Mouse (Mus musculus) limb, embryonic 11.5 days (tissue): ENCODE measurements around the gene Lamc2. TPM values are rescaled to one million over a fixed set of nuclear protein-coding genes. Genes with fewer than 3 reads are reported as not detected.

Source experiments
- ATAC-seq: fragments of 200-750 bp; cut with Nextera tagmentation; 2 replicates; pipeline ENCODE4 v1.8.0; 2017; ENCODE audit warnings: low read depth; ENCODE audit not compliant: insufficient number of reproducible peaks, low FRiP score, low TSS enrichment
- DNase-seq: peaks from one replicate; pipeline ENCODE4 v3.0.0-alpha.2; 2015; ENCODE audit warnings: low spot score
- H3K27ac ChIP-seq: fragments of 300-500 bp; sonication (generic); replicated peaks from 2 replicates; pipeline ENCODE4 v1.5.1; 2014; ENCODE audit warnings: low read depth, mild to moderate bottlenecking, low read length
- H3K27me3 ChIP-seq: fragments of 300-500 bp; sonication (generic); 2 replicates; pipeline ENCODE4 v1.6.1; 2014; ENCODE audit warnings: mild to moderate bottlenecking, low read length, mixed read lengths; ENCODE audit not compliant: control insufficient read depth, insufficient read depth
- H3K36me3 ChIP-seq: fragments of 300-500 bp; sonication (generic); 2 replicates; pipeline ENCODE4 v1.6.1; 2014; ENCODE audit warnings: mild to moderate bottlenecking, low read length, moderate library complexity, mixed read lengths; ENCODE audit not compliant: control insufficient read depth, insufficient read depth
- H3K4me1 ChIP-seq: fragments of 300-500 bp; sonication (generic); 2 replicates; pipeline ENCODE4 v1.6.1; 2014; ENCODE audit warnings: low read length, mixed read lengths; ENCODE audit not compliant: control insufficient read depth, insufficient read depth
- H3K4me2 ChIP-seq: fragments of 300-500 bp; sonication (generic); 2 replicates; pipeline ENCODE4 v1.6.1; 2014; ENCODE audit warnings: low read depth, mild to moderate bottlenecking, moderate library complexity; ENCODE audit not compliant: severe bottlenecking
- H3K4me3 ChIP-seq: fragments of 300-500 bp; sonication (generic); 2 replicates; pipeline ENCODE4 v1.5.1; 2014; ENCODE audit warnings: low read depth, low read length
- H3K9ac ChIP-seq: fragments of 300-500 bp; sonication (generic); 2 replicates; pipeline ENCODE4 v1.6.1; 2014; ENCODE audit warnings: mild to moderate bottlenecking, low read length
- H3K9me3 ChIP-seq: fragments of 300-500 bp; sonication (generic); 2 replicates; pipeline ENCODE4 v1.6.1; 2016; ENCODE audit warnings: low read length; ENCODE audit not compliant: control insufficient read depth
- WGBS: fragments of 180-500 bp; shearing (Covaris S2); extraction: QIAGEN DNeasy Blood & Tissue Kit; methylation state at CpG from one replicate; pipeline ENCODE4 v1.1.7; 2014; 5-methylcytosine and 5-hydroxymethylcytosine counted together
- polyA plus RNA-seq: library from polyadenylated mRNA; unstranded; fragments of >200 nt; fragmentation: Nextera tagmentation; extraction: Ambion mirVana; gene quantifications from 2 replicates; pipeline ENCODE4 v1.2.1, GENCODE M21; 2014

Lamc2 gene
- polyA plus RNA-seq, 1 experiment from 2014 or later = 3.9 TPM

DNA sequence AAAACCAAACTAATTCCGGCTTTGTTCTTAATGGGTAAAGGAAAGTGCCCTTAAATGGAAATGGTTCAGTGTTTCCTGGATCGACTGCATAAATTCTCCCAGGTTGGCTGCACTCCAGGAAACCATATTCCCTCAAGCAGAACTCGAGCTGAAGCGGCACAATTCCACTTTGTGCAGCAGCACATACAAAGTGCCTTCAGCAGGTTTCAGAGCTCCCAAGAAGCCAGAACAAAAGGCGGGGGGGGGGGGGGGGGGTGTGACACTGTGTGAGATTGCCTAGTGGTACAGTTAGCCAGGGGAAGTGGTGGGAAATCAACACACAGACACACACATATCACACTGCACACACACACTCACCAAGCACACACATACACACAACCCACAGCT is 5.7 kb upstream of the Lamc2 start:
- Histone ChIP-seq H3K4me2 (no peak overlapping the region), H3K9me3 (no peaks in the 10 kb centered on the region), H3K9ac (no peak overlapping the region), H3K4me3 (no peak overlapping the region), H3K36me3 (no peaks in the 10 kb centered on the region), H3K27ac (no peak overlapping the region), H3K4me1 (no peaks in the 10 kb centered on the region), H3K27me3 (peaks cover 3% of the 10 kb centered on the region; the same call in 1 of the 2 replicates)
- 46% methylated on average over 5 of the region's 5 CpGs for WGBS
- DNase-seq = no peak
- no peak for ATAC-seq

DNA sequence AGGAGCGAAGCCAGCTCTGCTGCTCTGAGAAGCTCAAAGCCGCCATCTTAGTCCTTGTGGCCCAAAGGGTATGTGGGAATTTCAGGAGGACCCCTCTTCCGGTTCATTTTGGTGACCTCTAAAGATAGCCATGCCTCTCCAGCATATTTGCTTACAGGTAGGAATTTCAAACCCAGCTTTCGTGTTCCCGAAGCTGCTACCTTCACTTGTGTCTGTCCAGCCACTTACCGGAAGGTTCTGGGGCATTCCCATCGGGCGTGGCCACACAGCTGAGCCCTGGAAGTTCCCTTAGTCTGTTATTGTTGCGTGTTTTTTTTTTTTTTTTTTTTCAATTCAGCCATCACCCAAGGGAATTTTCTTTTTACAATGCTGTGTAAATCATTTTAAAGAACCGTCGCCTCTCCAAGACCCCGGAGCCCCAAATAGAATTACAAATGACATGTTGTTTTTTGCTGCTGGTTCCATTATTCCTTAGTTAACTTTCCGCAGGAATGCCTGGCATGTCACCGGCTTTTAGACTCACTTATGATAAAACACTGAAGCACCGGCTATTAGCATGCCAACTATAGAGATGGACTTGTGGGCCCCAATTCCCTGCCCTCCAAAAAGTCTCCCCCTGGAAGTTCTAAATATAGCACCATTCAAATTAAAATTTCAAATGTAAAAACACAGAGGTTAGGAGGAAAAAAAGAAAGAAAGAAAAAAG is 5.1 kb upstream of the Lamc2 start:
- H3K27ac ChIP-seq = no peak overlapping the region
- DNase-seq (no peak), ATAC-seq (no peak)
- no peak overlapping the region for H3K9ac ChIP-seq
- peaks cover 6% of the 10 kb centered on the region for H3K27me3 ChIP-seq
- H3K9me3 ChIP-seq = no peaks in the 10 kb centered on the region
- H3K36me3 ChIP-seq = no peaks in the 10 kb centered on the region
- no peaks in the 10 kb centered on the region for H3K4me1 ChIP-seq
- H3K4me3 ChIP-seq = no peak overlapping the region
- no peak overlapping the region for H3K4me2 ChIP-seq
- 79% methylated on average over 15 of the region's 15 CpGs for WGBS

DNA sequence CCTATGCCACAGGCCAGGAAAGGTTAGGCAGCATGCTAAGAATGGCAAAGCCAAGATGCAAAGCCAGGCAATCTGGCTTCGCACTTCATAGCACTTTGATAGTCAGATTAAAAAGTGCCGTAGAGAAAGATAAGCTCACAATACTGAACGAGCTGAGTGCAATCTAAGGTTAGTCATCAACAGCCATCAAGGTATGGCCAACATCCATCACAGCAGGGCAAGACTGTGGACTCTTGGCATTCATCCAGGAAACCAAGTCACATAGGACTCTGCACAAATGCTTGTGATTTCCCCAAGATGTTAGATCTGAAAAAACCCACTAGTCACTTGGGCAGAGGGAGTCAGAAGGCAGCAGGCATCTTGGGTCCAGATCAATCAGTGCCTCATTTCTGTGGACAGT is 1.8 kb upstream of the Lamc2 start:
- H3K4me3 ChIP-seq = no peak overlapping the region
- no peak overlapping the region for H3K27ac ChIP-seq
- no peak for DNase-seq
- H3K4me1 ChIP-seq = peaks cover 10% of the 10 kb centered on the region; the same call in 1 of the 2 replicates
- H3K27me3 ChIP-seq = peaks cover 25% of the 10 kb centered on the region
- 88% methylated on average over 3 of the region's 3 CpGs for WGBS
- no peak overlapping the region for H3K4me2 ChIP-seq
- H3K9me3 ChIP-seq = no peaks in the 10 kb centered on the region
- H3K36me3 ChIP-seq = no peaks in the 10 kb centered on the region
- ATAC-seq = no peak
- no peak overlapping the region for H3K9ac ChIP-seq

DNA sequence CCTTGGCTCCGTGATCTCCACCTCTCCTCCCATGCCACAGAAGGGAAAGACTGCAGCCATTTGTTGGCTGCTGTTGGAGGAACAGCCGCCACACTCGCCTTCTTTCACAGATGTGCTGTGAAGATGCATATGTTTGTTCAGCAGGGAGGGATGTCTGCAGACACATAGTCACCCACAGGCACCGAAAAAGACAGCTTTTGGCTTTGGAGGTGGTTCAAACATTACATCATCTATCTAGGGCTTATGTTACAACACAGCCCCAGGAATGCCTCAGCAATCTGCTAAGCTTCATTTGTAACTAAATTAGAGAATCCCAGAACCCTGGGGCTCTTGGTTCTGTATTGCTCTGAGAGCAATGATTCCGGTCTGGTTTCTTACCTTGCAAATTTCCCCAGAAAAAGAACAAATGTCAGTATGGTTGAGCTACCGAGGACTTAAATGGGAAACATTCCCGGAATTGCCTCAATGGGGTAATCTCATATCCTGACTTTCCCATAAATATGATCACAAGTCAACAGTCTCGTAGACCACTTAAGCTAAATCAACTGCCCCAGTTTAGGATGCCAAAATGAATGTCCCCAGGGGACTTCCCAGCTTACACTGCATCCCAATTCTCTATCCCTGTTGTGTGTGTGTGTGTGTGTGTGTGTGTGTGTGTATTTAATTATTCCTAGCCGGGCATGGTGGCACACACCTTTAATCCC is 5.5 kb downstream of the Lamc2 start:
- WGBS = 62% methylated on average over 9 of the region's 9 CpGs
- no peak overlapping the region for H3K4me3 ChIP-seq
- H3K4me1 ChIP-seq = 0 out of 2 replicates have a peak, but pooled peaks cover 5% of the 10 kb centered on the region
- no peak overlapping the region for H3K9ac ChIP-seq
- no peak overlapping the region for H3K27ac ChIP-seq
- H3K27me3 ChIP-seq = peaks cover 12% of the 10 kb centered on the region
- H3K36me3 ChIP-seq = no peaks in the 10 kb centered on the region
- ATAC-seq (no peak), DNase-seq (no peak)
- no peak overlapping the region for H3K4me2 ChIP-seq
- H3K9me3 ChIP-seq = no peaks in the 10 kb centered on the region

DNA sequence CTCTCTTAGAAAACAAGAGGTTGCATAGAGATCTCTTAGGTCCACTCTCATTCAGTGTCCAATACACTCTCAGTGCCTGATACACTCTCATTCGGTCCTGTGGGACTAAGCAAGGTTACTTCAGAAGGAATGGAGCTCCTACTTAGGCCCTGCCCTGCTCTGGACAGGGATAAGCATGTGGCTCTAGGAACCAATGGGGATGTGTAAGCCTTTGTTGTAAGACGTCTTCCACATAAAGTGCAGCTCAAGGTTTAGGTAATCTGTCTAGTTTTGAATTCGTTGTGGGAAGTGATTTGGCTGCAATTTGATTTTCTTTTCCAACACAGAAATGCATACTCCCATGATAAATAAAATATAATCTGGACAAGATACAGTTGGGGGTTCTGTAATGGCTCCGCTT is 6.1 kb downstream of the Lamc2 start:
- peaks cover 6% of the 10 kb centered on the region for H3K27me3 ChIP-seq
- no peak overlapping the region for H3K4me2 ChIP-seq
- no peaks in the 10 kb centered on the region for H3K4me1 ChIP-seq
- DNase-seq = no peak
- 88% methylated on average over 4 of the region's 4 CpGs for WGBS
- H3K27ac ChIP-seq = no peak overlapping the region
- H3K4me3 ChIP-seq = no peak overlapping the region
- no peaks in the 10 kb centered on the region for H3K36me3 ChIP-seq
- no peak overlapping the region for H3K9ac ChIP-seq
- no peaks in the 10 kb centered on the region for H3K9me3 ChIP-seq
- ATAC-seq = no peak

DNA sequence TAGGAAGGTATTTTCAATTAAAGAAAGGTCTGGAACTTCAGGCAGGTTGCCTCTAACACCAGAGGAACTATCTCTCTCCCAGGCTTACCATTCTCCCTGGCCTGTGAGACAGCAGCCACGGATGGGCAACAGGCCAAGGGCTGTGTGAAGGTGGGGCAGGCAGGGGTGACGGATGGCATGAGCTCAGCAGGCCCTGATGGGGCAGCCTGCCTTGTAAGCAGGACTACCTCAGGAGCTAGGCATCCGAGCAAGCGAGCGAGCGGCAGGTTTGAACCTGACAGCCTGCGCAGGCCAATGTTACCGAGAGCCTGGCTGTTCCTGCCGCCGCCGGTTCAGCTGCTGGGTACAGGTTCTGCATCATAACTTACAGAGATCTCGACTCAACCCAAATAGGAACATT is 11.4 kb downstream of the Lamc2 start:
- H3K4me1 ChIP-seq = peaks cover 3% of the 10 kb centered on the region; the same call in 1 of the 2 replicates
- H3K4me2 ChIP-seq = no peak overlapping the region
- DNase-seq = peak; percentile 31
- no peaks in the 10 kb centered on the region for H3K9me3 ChIP-seq
- no peak overlapping the region for H3K27ac ChIP-seq
- no peaks in the 10 kb centered on the region for H3K27me3 ChIP-seq
- no peak overlapping the region for H3K9ac ChIP-seq
- WGBS = 56% methylated on average over 12 of the region's 12 CpGs
- no peaks in the 10 kb centered on the region for H3K36me3 ChIP-seq
- no peak for ATAC-seq
- H3K4me3 ChIP-seq = no peak overlapping the region

DNA sequence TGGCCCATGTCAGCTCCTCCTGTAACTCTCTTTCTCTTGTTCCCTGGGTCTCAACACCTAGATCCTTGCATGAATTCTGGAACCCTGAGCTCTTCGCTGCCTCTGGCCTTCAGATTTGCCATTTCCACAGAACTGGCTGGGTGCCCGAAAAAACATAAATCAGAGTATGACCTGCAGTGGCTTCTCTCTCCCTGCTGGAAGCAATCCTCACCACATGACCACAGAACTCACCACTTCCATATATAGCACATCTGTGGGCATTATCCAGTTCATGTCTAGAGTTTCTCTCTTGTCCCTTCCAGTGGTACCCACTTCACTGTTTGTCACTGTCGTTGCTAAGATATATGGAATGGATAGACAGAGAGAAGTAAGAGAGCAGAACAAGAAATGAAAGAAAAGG is 13.0 kb downstream of the Lamc2 start:
- DNase-seq = no peak
- Histone ChIP-seq H3K4me3 (no peak overlapping the region), H3K4me2 (no peak overlapping the region), H3K27me3 (no peaks in the 10 kb centered on the region), H3K27ac (no peak overlapping the region), H3K9me3 (no peaks in the 10 kb centered on the region), H3K36me3 (no peaks in the 10 kb centered on the region), H3K4me1 (peaks cover 3% of the 10 kb centered on the region; the same call in 1 of the 2 replicates), H3K9ac (no peak overlapping the region)
- WGBS = 88% methylated on average over 3 of the region's 3 CpGs
- no peak for ATAC-seq

DNA sequence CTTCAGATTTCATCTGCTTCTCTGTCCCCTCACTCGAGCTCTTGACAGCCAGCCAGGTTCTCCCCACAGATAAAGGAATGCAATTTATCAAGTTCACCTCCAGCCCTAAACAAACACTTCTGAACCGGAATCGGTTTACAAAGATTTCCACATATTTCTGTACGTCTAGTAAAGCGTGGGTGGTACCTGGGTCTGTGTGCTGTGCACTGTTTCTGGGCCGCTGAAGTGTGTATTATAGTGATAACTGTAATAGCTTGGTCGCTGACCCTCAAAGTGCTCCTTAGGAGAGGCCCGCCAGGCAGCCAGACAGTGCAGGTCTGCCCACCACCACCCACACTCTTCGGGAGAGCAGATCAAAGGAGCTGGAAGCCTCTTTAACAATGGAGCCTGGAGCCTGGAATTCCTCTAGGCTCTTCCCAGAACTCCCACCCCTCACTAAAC is 13.9 kb downstream of the Lamc2 start:
- Histone ChIP-seq H3K27ac (no peak overlapping the region), H3K9me3 (no peaks in the 10 kb centered on the region), H3K4me3 (no peak overlapping the region), H3K36me3 (no peaks in the 10 kb centered on the region), H3K4me1 (peaks cover 3% of the 10 kb centered on the region; the same call in 1 of the 2 replicates), H3K9ac (no peak overlapping the region), H3K27me3 (no peaks in the 10 kb centered on the region), H3K4me2 (no peak overlapping the region)
- ATAC-seq (no peak), DNase-seq (peak; percentile 47)
- WGBS = 18% methylated on average over 9 of the region's 9 CpGs
